Mouse (Mus musculus): ENCODE results near the gene Olfr378. TPM values are rescaled to one million over a fixed set of nuclear protein-coding genes. Genes with fewer than 3 reads are reported as not detected.

Gene Olfr378
- polyA plus RNA-seq (2015; fragmentation: Nextera tagmentation; extraction: Ambion mirVana): not detected in 2 replicates

DNA sequence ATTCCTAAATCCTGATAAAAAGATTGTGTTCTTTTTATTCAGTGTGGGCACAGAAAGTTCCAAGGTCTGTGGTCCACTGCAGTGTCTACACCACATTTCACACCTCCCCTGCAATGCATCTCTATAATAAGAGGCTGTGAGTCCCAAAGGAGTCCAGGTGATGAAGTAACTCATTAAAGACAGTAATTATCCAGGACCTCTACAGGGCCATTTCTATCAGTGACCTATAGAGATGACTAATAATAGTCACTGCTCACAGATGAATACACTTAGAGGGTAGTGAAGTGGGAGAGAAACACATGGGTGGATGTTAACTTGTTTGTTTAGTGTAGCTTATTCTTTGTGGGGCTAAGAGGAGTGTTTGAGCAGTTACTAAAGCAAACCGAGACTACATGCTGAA, at the start of gene Olfr378:
Olfr378 (minus strand) TSS at position 101 of the 400 bp plus-strand sequence.

DNA sequence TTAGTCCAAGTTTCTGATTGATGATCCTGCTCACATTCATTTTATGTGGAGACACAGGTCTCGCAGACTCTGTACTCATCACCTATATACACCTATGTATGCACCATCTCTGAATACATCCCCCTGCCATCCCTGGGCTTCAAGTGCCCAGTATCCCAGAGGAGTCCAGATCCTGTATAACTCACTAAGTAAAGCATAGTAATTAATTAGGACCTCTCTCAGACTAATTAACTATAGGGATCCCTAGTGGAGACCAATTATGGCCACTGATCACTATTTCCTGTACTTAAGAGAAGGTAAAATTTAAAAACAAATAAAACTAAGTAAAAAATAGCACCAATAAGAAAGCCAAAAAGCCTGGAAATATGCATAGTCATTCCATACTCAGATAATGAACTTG, 29.1 kb upstream of the Olfr378 start, which contains the start of gene Olfr380:
Olfr380 (minus strand) TSS at position 101 of the 400 bp plus-strand sequence.

DNA sequence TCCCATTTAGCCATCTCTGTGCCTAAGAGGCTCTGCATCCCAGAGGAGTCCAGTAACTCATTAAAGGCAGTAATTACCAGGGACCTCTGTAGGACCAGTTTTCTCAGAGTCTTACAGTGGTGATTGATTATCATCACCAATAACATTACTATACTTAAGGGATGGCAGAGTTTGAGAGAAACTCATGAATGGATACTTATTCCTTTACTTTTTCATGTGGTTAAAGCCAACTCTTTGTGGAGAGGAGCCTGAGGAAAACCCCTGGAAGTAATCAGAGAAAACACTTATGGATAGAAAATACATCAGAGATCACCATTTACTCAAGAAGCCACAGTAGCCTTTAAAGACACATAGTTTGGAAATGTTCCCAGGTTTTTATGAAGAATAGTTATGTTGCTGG, 28.8 kb downstream of the Olfr378 start, which contains the start of gene Olfr1:
Olfr1 (minus strand) TSS at position 101 of the 400 bp plus-strand sequence.

Other genes with a start within 250 kb of the Olfr378 start
- gene Ctns, start 229.4 kb downstream of the Olfr378 start, polyA plus RNA-seq (2015; fragmentation: Nextera tagmentation; extraction: Ambion mirVana): 10.9 and 11.1 TPM in 2 replicates
- 1.8 and 2.6 TPM in 2 replicates for gene Shpk, start 229.0 kb downstream of the Olfr378 start, polyA plus RNA-seq (2015; fragmentation: Nextera tagmentation; extraction: Ambion mirVana)
- 0.12 and 0.26 TPM in 2 replicates for gene Trpv1, start 194.2 kb downstream of the Olfr378 start, polyA plus RNA-seq (2015; fragmentation: Nextera tagmentation; extraction: Ambion mirVana)
- 0.03 and 0.07 TPM in 2 replicates for gene Trpv3, start 161.1 kb downstream of the Olfr378 start, polyA plus RNA-seq (2015; fragmentation: Nextera tagmentation; extraction: Ambion mirVana)
- gene Aspa, start 98.9 kb downstream of the Olfr378 start, polyA plus RNA-seq (2015; fragmentation: Nextera tagmentation; extraction: Ambion mirVana): 4.4 and 6.5 TPM in 2 replicates
- gene Gm49340, start 98.7 kb downstream of the Olfr378 start, polyA plus RNA-seq (2015; fragmentation: Nextera tagmentation; extraction: Ambion mirVana): not detected in 2 replicates
- 0.10 TPM in 1 of 2 replicates, not detected in the other for gene Spata22, start 98.7 kb downstream of the Olfr378 start, polyA plus RNA-seq (2015; fragmentation: Nextera tagmentation; extraction: Ambion mirVana)
- not detected in 2 replicates for gene Olfr20, start 77.7 kb downstream of the Olfr378 start, polyA plus RNA-seq (2015; fragmentation: Nextera tagmentation; extraction: Ambion mirVana)
- gene Olfr376, start 57.2 kb downstream of the Olfr378 start, polyA plus RNA-seq (2015; fragmentation: Nextera tagmentation; extraction: Ambion mirVana): not detected in 2 replicates
- not detected in 2 replicates for gene Olfr1, start 28.9 kb downstream of the Olfr378 start, polyA plus RNA-seq (2015; fragmentation: Nextera tagmentation; extraction: Ambion mirVana)
- gene Olfr380, start 29.0 kb upstream of the Olfr378 start, polyA plus RNA-seq (2015; fragmentation: Nextera tagmentation; extraction: Ambion mirVana): not detected in 2 replicates
- not detected in 2 replicates for gene Olfr381, start 63.1 kb upstream of the Olfr378 start, polyA plus RNA-seq (2015; fragmentation: Nextera tagmentation; extraction: Ambion mirVana)
- gene Olfr382, start 88.7 kb upstream of the Olfr378 start, polyA plus RNA-seq (2015; fragmentation: Nextera tagmentation; extraction: Ambion mirVana): not detected in 2 replicates
- not detected in 2 replicates for gene Olfr385, start 164.5 kb upstream of the Olfr378 start, polyA plus RNA-seq (2015; fragmentation: Nextera tagmentation; extraction: Ambion mirVana)
- not detected in 2 replicates for gene Olfr384, start 170.1 kb upstream of the Olfr378 start, polyA plus RNA-seq (2015; fragmentation: Nextera tagmentation; extraction: Ambion mirVana)